Mouse (Mus musculus) lung, adult 2 months (tissue): Measurements from ENCODE around the gene Recql.

Source experiments
- CTCF ChIP-seq: fragments of 200-500 bp; IDR thresholded peaks from 2 replicates; pipeline ENCODE4 v1.5.1; 2011; ENCODE audit warnings: mild to moderate bottlenecking, low read length, control low read depth; ENCODE audit not compliant: insufficient read depth
- POLR2A ChIP-seq: fragments of 200-500 bp; IDR thresholded peaks from 2 replicates; pipeline ENCODE4 v1.6.1; 2011; ENCODE audit warnings: low read depth, mild to moderate bottlenecking, control low read depth, low read length, borderline replicate concordance; ENCODE audit errors: extremely low read depth

- TF ChIP-seq CTCF (no peak), POLR2A (no peak)
These were observed 38.1 kb upstream of the Recql start for GRCm38 (mm10) chr6:142424976-142425375.
